Mouse (Mus musculus) CD4-positive, CD25-positive, alpha-beta regulatory T cell, adult 2 months (primary cell): ENCODE results near the gene Mob3b.

ENCODE experiments used
- DNase-seq: peaks from one replicate; pipeline ENCODE4 v3.0.0-alpha.2; 2012; ENCODE audit warnings: low read depth, low spot score

The Mob3b gene

GRCm38 (mm10) chr4:34899322-34899721 lies 258.0 kb downstream of the Mob3b start:
- DNase-seq, result no peak
